Mouse (Mus musculus) lung, adult 2 months (tissue): ENCODE data around the gene Hist1h1e.
A peak's percentile ranks its signal among the peaks of the same experiment; 100 is the strongest.

Source experiments
- CTCF ChIP-seq: fragments of 200-500 bp; IDR thresholded peaks from 2 replicates; pipeline ENCODE4 v1.5.1; 2011; ENCODE audit warnings: mild to moderate bottlenecking, low read length, control low read depth; ENCODE audit not compliant: insufficient read depth
- POLR2A ChIP-seq: fragments of 200-500 bp; IDR thresholded peaks from 2 replicates; pipeline ENCODE4 v1.6.1; 2011; ENCODE audit warnings: low read depth, mild to moderate bottlenecking, control low read depth, low read length, borderline replicate concordance; ENCODE audit errors: extremely low read depth

- TF ChIP-seq CTCF (no peak), POLR2A (peak; percentile 100)
These were observed 40.7 kb downstream of the Hist1h1e start, which contains the start of gene Hist1h4d for GRCm38 (mm10) chr13:23581408-23582218.
